Mouse (Mus musculus) cerebellum, adult 2 months (tissue): ENCODE results near the gene Vps4b. TPM values are rescaled to one million over a fixed set of nuclear protein-coding genes. Genes with fewer than 3 reads are reported as not detected.

Source experiments
- DNase-seq, 2 experiments: peaks; one replicate each; pipeline ENCODE4 v3.0.0; 2021
- H3K27ac ChIP-seq: fragments of 200-500 bp; 2 replicates; pipeline ENCODE4 v1.5.1; 2012; ENCODE audit warnings: low read length, control low read depth, inconsistent platforms; ENCODE audit not compliant: insufficient read depth
- H3K27me3 ChIP-seq: fragments of 200-500 bp; 2 replicates; pipeline ENCODE4 v1.6.1; 2012; ENCODE audit warnings: inconsistent platforms, mild to moderate bottlenecking, low read length, moderate library complexity; ENCODE audit not compliant: control insufficient read depth, insufficient read depth
- H3K4me1 ChIP-seq: fragments of 200-500 bp; 2 replicates; pipeline ENCODE4 v1.6.1; 2011; ENCODE audit warnings: low read length; ENCODE audit not compliant: control insufficient read depth, insufficient read depth
- H3K4me3 ChIP-seq: fragments of 200-500 bp; replicated peaks from 2 replicates; pipeline ENCODE3; 2011; ENCODE audit warnings: mild to moderate bottlenecking, low read depth, low read length, control low read depth; ENCODE audit not compliant: insufficient read depth
- CTCF ChIP-seq: fragments of 200-500 bp; IDR thresholded peaks from 2 replicates; pipeline ENCODE4 v1.5.1; 2011; ENCODE audit warnings: low read depth, mild to moderate bottlenecking, control low read depth, low read length, moderate library complexity, borderline replicate concordance; ENCODE audit not compliant: insufficient read depth
- POLR2A ChIP-seq: fragments of 200-500 bp; IDR thresholded peaks from 2 replicates; pipeline ENCODE4 v1.6.1; 2011; ENCODE audit warnings: low read length, control low read depth, borderline replicate concordance; ENCODE audit not compliant: insufficient read depth
- WGBS: fragments of 180-500 bp; shearing (Covaris S2); methylation state at CpG from one replicate; pipeline ENCODE4 v1.1.7; 2018; 5-methylcytosine and 5-hydroxymethylcytosine counted together
- polyA plus RNA-seq: library from polyadenylated mRNA; depleted of rRNA; stranded (reverse); fragments of >200 nt; gene quantifications from 2 replicates; pipeline ENCODE4 v1.2.3, GENCODE M21; 2012

Vps4b gene
- polyA plus RNA-seq, 1 experiment = 26.5 TPM

DNA sequence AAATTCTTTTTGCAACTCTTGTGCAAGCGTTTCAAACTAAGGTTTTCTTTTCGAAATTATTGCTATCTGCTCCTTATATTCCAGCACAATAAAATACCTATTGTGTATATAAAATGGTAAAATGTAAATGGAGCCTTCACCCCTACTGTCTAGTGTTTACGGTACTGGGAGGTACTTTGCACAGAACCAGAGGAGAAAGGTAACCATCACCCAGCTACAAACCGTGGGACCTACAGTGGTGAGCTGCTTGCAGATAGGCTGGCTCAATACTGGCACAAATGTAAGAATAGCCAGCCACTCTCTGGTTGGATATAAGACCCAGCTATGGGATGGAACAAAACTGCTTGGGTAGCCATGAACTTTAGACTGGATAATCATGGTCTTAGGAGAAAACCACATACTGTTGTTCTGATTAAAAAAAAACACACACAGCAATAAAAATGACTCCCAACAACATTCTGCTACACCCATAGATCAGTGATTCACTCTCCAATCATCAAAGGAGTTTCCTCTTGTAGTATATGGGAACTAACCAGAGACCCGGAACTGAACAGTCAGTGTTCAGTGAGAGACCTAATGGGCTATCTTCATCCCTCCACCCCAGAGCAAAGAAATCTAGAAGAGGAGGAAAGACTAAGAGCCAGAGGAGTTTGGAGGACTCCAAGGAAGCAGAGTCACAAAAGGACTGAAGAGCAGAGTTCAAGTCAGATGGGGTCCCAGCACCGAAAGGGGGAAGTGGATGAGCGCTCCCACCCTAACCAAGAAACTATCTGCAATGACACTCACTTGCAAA is 655 bp upstream of the Vps4b start:
- no peaks in the 10 kb centered on the region for H3K27me3 ChIP-seq
- WGBS = 57% methylated on average over 7 of the region's 7 CpGs
- H3K4me3 ChIP-seq = peak overlapping the region; percentile 67
- DNase-seq = no peak
- H3K4me1 ChIP-seq = peaks cover 4% of the 10 kb centered on the region; the same call in 1 of the 2 replicates
- TF ChIP-seq POLR2A (no peak), CTCF (no peak)
- no peak overlapping the region for H3K27ac ChIP-seq

DNA sequence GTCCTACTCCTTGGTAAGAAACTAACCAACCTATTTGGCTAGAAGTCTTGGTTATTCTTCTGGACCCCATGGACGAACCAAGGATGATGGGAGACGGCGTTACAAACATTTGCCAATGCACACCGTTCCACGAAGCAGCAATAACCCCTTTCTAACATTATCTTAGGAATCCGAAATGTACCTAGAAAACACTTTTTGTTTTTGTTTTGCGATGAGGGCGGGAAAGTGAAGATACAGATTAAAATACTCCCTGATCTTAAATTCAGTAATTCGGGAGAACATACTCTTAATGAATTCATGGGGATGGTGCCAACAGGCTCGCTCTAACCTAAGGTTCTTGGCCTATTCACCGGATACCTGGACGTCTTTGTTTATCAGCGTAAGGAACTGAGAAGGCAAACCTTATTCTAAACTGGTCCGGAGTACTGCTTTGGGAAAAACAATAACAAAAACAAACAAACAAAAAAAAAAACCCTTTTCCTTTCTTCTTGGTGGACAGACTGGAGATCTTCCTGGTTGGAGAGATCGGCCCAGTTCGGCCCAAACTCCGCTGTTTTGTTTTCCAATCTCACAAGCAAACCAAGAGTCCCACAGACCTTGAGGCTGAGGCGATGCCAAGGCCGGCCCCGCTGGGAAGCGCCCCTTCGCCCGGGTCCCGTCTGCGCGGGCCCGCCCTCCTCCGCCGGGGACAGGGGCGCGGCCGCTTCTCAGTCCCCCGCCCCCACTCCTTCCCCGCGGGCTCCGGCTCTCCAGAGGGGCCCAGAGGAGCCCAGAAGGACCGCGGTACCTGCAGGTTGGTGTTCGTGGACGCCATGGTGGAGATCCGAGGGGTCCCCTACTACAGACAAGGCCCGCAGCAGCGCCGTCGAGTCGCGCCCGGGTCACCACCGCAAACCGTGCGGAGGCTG is 640 bp downstream of the Vps4b start:
- H3K4me3 ChIP-seq = peak overlapping the region; percentile 67
- no peak for TF ChIP-seq POLR2A
- no peak for TF ChIP-seq CTCF
- peak overlapping the region; percentile 23; the same call in 1 of the 2 replicates for H3K27ac ChIP-seq
- H3K4me1 ChIP-seq = peaks cover 4% of the 10 kb centered on the region; the same call in 1 of the 2 replicates
- no peak for DNase-seq
- H3K27me3 ChIP-seq = no peaks in the 10 kb centered on the region
- WGBS = 2% methylated on average over 51 of the region's 51 CpGs

- no peaks in the 10 kb centered on the region for H3K27me3 ChIP-seq
- WGBS = 79% methylated on average over 4 of the region's 4 CpGs
- TF ChIP-seq CTCF (no peak), POLR2A (no peak)
- no peak overlapping the region for H3K4me3 ChIP-seq
- no peak overlapping the region for H3K27ac ChIP-seq
- no peak for DNase-seq
- no peaks in the 10 kb centered on the region for H3K4me1 ChIP-seq
These were observed 21.6 kb downstream of the Vps4b start for GRCm38 (mm10) chr1:106774896-106775295.

DNA sequence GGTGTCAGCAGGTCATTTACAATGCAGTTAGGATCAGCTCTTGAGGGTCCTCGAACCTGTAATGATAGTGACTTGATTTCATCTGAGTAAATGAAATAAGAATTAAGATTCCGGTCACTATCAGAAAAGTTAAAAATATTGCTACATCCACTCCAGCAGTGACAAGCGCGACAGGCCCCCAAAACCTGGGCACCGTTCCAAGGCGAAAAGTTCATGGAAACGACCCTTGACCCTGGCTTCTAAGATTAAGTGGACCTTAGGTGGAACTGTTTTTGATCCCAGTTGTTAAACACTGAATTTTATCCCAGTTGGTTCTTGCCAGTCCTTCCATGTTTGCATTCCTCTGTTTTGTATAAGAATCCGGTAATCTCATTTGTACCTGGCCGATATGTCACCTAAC is 22.4 kb downstream of the Vps4b start:
- Histone ChIP-seq H3K27me3 (no peaks in the 10 kb centered on the region), H3K4me3 (no peak overlapping the region), H3K4me1 (no peaks in the 10 kb centered on the region), H3K27ac (no peak overlapping the region)
- TF ChIP-seq CTCF (no peak), POLR2A (no peak)
- DNase-seq = no peak
- WGBS = 88% methylated on average over 9 of the region's 9 CpGs

- TF ChIP-seq POLR2A (no peak), CTCF (no peak)
- H3K27ac ChIP-seq = no peak overlapping the region
- H3K4me3 ChIP-seq = no peak overlapping the region
- no peaks in the 10 kb centered on the region for H3K27me3 ChIP-seq
- H3K4me1 ChIP-seq = no peaks in the 10 kb centered on the region
- DNase-seq = no peak
These were observed 27.8 kb downstream of the Vps4b start for GRCm38 (mm10) chr1:106768773-106769172.

DNA sequence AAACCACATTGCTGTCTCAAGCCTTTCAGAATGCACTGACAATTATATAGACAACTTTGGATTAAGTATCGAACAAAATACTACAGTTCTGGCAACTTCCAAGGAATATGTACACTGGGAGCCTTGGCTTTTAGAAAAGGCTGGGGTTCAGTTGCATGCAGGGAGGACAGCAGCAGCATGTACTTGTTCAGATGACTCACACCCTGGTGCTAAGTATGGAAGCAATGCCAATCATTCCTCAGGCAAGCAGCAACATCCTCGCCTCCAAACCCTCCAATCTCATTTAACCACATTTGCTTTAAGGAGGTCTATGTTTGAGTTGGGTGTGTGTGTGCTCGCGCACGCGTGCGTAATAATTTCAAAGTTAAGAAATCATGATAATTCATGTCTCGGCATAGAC is 30.8 kb downstream of the Vps4b start:
- DNase-seq = no peak
- no peaks in the 10 kb centered on the region for H3K27me3 ChIP-seq
- H3K4me1 ChIP-seq = no peaks in the 10 kb centered on the region
- WGBS = 95% methylated on average over 8 of the region's 8 CpGs
- no peak overlapping the region for H3K27ac ChIP-seq
- H3K4me3 ChIP-seq = no peak overlapping the region
- TF ChIP-seq POLR2A = no peak
- TF ChIP-seq CTCF = no peak

DNA sequence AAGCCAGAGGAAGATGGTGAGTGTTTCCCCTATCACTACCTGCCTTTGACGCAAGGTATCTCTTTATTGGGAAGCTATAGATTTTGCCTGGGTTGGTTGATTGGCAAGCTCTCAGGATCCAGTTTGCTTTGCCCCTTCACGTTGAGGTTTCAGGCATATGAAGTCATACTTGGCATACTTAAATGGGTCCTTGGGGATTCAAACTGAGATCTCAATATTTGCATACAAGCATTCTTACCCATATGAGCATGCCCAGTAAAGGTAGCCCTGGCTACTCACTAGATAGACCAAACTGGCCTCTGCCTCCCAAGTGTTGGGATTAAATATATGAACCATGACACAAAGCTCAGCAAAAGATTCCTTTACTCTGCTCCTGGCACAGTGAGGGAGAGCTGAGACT is 31.7 kb downstream of the Vps4b start:
- Histone ChIP-seq H3K4me1 (no peaks in the 10 kb centered on the region), H3K27me3 (no peaks in the 10 kb centered on the region), H3K27ac (no peak overlapping the region), H3K4me3 (no peak overlapping the region)
- TF ChIP-seq CTCF = no peak
- no peak for TF ChIP-seq POLR2A
- DNase-seq = no peak
- 52% methylated on average over 2 of the region's 2 CpGs for WGBS
